Mouse (Mus musculus): ENCODE measurements around the gene Nckap5l.

DNA sequence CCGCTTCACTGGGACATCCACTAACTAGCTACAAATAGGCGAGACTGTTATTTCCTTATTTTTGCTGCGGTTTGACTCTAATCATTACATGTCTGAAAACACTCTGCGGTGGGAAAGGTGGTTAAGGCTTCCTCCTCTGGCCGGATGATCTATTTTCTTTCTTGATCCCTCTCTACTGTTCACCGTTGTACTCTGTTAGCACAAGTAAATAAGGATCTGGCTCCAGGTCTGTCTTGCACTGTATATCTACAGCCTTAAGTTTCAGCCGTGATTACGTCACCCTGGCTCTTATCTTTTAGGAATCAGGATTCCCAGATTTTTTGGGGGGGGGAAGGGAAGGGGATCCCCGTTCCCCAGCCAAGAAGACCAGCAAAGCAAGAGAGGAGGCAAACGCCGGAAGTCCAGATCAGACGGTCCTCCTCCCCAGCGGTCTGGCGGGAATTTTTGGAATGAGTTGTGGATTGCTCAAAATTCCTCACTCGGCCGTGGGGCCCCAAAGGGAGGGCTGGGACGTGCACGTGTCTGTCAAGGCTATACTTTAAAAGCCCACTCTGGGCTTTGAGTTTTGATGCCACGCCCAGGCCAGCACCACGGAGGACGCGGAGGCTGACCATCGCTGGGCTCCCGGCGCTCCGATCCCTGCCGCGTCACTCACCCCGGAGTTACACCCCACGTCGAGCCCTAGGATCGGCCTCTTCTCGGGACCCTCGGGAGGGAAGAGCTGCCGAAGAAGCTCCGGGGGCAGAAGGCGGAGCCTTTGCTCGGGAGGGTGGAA, 16.4 kb upstream of the Nckap5l start:
- no peak for TF ChIP-seq GATA1 (IDR thresholded peaks at IDR 0.05; ENCODE audit: borderline replicate concordance, low read length)
- TF ChIP-seq FLI1 (IDR thresholded peaks at IDR 0.05; ENCODE audit: low read length) = no peak
